Comparison of ENCODE assay signal across 10 mouse cellular contexts in genomic region chr11:60704023-60704880, GRCm38 (mm10). TPM values are rescaled to one million over a fixed set of nuclear protein-coding genes. Genes with fewer than 3 reads are reported as not detected.
DNase-seq lines count a peak whose midpoint lies in the region; ATAC-seq lines count a peak whose summit lies in the region.
"Had no signal": no experiment of that assay in that cellular context is flagged by ENCODE, and none has a peak within 500 bp of the region (broad histone marks: within the 10 kb centered on the region; RNA-seq: fewer than 3 reads in every experiment).

No protein-coding gene starts in this region.

- no peak overlapping the region for H3K27ac ChIP-seq in kidney, embryonic 16.5 days (ENCODE audit: low read length)

- no peak overlapping the region for H3K4me2 ChIP-seq in kidney, embryonic 16.5 days (replicated peaks; ENCODE audit: low read depth, low read length)

- peaks cover 38% of the 10 kb centered on the region for H3K36me3 ChIP-seq in kidney, embryonic 16.5 days (ENCODE audit: insufficient read depth, low read length)

- ATAC-seq in kidney, embryonic 16.5 days (ENCODE audit: low FRiP score, low TSS enrichment), result no peak
- ATAC-seq: intestine, embryonic 16.5 days had no signal

- 90% methylated on average over 19 of the region's 19 CpGs for WGBS in kidney, embryonic 16.5 days

- intact Hi-C loops in left cerebral cortex, postnatal 25 days (cut with DNase I), result no loop called here

- peak; percentile 2 for DNase-seq in adrenal gland, postnatal 10 days
- no peak for DNase-seq in adrenal gland, postnatal 36 days
- peak; percentile 9 for DNase-seq in kidney, postnatal 10 days
- peak; percentile 4 to 12 for DNase-seq in spleen, postnatal 10 days (ENCODE audit: low spot score in 2 of 2)
- no peak for DNase-seq in spleen, adult 12 weeks (ENCODE audit: low spot score)
- peak; percentile 1 to 2 for DNase-seq in left cerebral cortex, postnatal 25 days (ENCODE audit: low spot score in 2 of 2)
- DNase-seq in embryo, embryonic 11 days, result no peak

- H3K27me3 ChIP-seq in kidney, embryonic 16.5 days (ENCODE audit: insufficient read depth, low read length), result no peaks in the 10 kb centered on the region

- no peak overlapping the region for H3K4me3 ChIP-seq in kidney, embryonic 16.5 days (ENCODE audit: low read length)
- H3K4me3 ChIP-seq: erythroblast, embryonic 14.5 days had no signal

- peaks cover 22% of the 10 kb centered on the region for H3K4me1 ChIP-seq in kidney, embryonic 16.5 days (ENCODE audit: insufficient read depth, low read length)

- H3K9ac ChIP-seq in kidney, embryonic 16.5 days (replicated peaks; ENCODE audit: low read length), result no peak overlapping the region

- H3K9me3 ChIP-seq in kidney, embryonic 16.5 days (ENCODE audit: low read length), result no peaks in the 10 kb centered on the region

RNA-seq across cellular contexts. Expression of gene Llgl1, which starts 4.7 kb away (rescaled TPM):
- total RNA-seq in adrenal gland, postnatal 10 days (2021), result 10 to 100 TPM; 23.0 to 30.4 TPM
- 10 to 100 TPM; 23.6 to 24.7 TPM for total RNA-seq in adrenal gland, postnatal 36 days (2021)
- 61.7 and 63.6 TPM in 2 replicates for polyA plus RNA-seq in kidney, embryonic 16.5 days (2015; fragmentation: Nextera tagmentation; extraction: Ambion mirVana)
- 10 to 100 TPM; 37.1 to 40.6 TPM for total RNA-seq in left cerebral cortex, postnatal 25 days (2021)

RNA-seq across cellular contexts. Expression of gene Flii, which starts 22.8 kb away (rescaled TPM):
- total RNA-seq in adrenal gland, postnatal 10 days (2021), result 100 to 1,000 TPM; 105 to 118 TPM
- 100 to 1,000 TPM; 137 to 162 TPM for total RNA-seq in adrenal gland, postnatal 36 days (2021)
- 93.7 and 94.3 TPM in 2 replicates for polyA plus RNA-seq in kidney, embryonic 16.5 days (2015; fragmentation: Nextera tagmentation; extraction: Ambion mirVana)
- 10 to 100 TPM; 49.2 to 53.8 TPM for total RNA-seq in left cerebral cortex, postnatal 25 days (2021)

RNA-seq across cellular contexts. Expression of gene Mief2, which starts 23.9 kb away (rescaled TPM):
- 10 to 100 TPM; 31.8 to 43.9 TPM for total RNA-seq in adrenal gland, postnatal 10 days (2021)
- 10 to 100 TPM; 27.7 to 38.1 TPM for total RNA-seq in adrenal gland, postnatal 36 days (2021)
- polyA plus RNA-seq in kidney, embryonic 16.5 days (2015; fragmentation: Nextera tagmentation; extraction: Ambion mirVana), result 16.2 and 17.2 TPM in 2 replicates
- 10 to 100 TPM; 22.5 to 23.0 TPM for total RNA-seq in left cerebral cortex, postnatal 25 days (2021)

Comparison
In these comparisons a context has a peak if more than half of its experiments do, and no peak if none do; other contexts are left out.
1. DNase-seq: peak in adrenal gland, postnatal 10 days (single experiment), kidney, postnatal 10 days (single experiment), spleen, postnatal 10 days (2 of 2) and left cerebral cortex, postnatal 25 days (2 of 2); none in adrenal gland, postnatal 36 days (0 of 2), spleen, adult 12 weeks (single experiment) and embryo, embryonic 11 days (single experiment).